Mouse (Mus musculus): ENCODE results near the gene Cdk20. TPM values are rescaled to one million over a fixed set of nuclear protein-coding genes. Genes with fewer than 3 reads are reported as not detected.
"Not testable (repeated sequence)": the region's sequence is repeated elsewhere in the genome, so short reads cannot be mapped to it uniquely, and the experiment has no call there.

The Cdk20 gene
- total RNA-seq, 2 experiments from 2014 or later, result 10.8 to 12.2 TPM

GRCm38 (mm10) chr13:64421386-64421785, 10.7 kb upstream of the Cdk20 start:
- intact Hi-C loops (cut with DNase I), result no loop called here
- no peak for DNase-seq (ENCODE audit: low spot score in 2 of 2)

GRCm38 (mm10) chr13:64421952-64422606, 10.0 kb upstream of the Cdk20 start:
- intact Hi-C loops (cut with DNase I), result no loop called here
- no peak for DNase-seq (ENCODE audit: low spot score in 2 of 2)

GRCm38 (mm10) chr13:64422607-64422957, 9.5 kb upstream of the Cdk20 start:
- DNase-seq (ENCODE audit: low spot score in 2 of 2), result no peak
- intact Hi-C loops (cut with DNase I), result no loop called here

- DNase-seq (ENCODE audit: low spot score in 2 of 2), result no peak
- intact Hi-C loops (cut with DNase I), result no loop called here
Observed at GRCm38 (mm10) chr13:64424347-64424746, 7.8 kb upstream of the Cdk20 start.

GRCm38 (mm10) chr13:64425280-64425679, 6.8 kb upstream of the Cdk20 start:
- DNase-seq (ENCODE audit: low spot score in 2 of 2), result no peak
- intact Hi-C loops (cut with DNase I), result no loop called here

GRCm38 (mm10) chr13:64429328-64429727, 2.8 kb upstream of the Cdk20 start:
- intact Hi-C loops (cut with DNase I), result no loop called here
- DNase-seq (ENCODE audit: low spot score in 2 of 2), result no peak

- intact Hi-C loops (cut with DNase I), result loop anchor here (2.0 to 10.0 kb wide), 2 partner anchors 123 to 283 kb away; partner anchors contain the start of gene Zfp367
- DNase-seq (ENCODE audit: low spot score in 2 of 2), result no peak
Observed at GRCm38 (mm10) chr13:64437801-64438200, 5.7 kb downstream of the Cdk20 start.

GRCm38 (mm10) chr13:64438863-64439452, 6.8 kb downstream of the Cdk20 start:
- peak; percentile 44 to 63 for DNase-seq (ENCODE audit: low spot score in 2 of 2)
- intact Hi-C loops (cut with DNase I), result loop anchor here (2.0 to 10.0 kb wide), 2 partner anchors 124 to 284 kb away; partner anchors contain the start of gene Zfp367

- intact Hi-C loops (cut with DNase I), result loop anchor here (2.0 to 10.0 kb wide), 2 partner anchors 125 to 285 kb away; partner anchors contain the start of gene Zfp367
- no peak for DNase-seq (ENCODE audit: low spot score in 2 of 2)
Observed at GRCm38 (mm10) chr13:64439471-64439870, 7.4 kb downstream of the Cdk20 start.

- intact Hi-C loops (cut with DNase I), result loop anchor here (10.0 kb wide), 1 partner anchor 564 kb away; no protein-coding TSS in a partner anchor
- no peak for DNase-seq (ENCODE audit: low spot score in 2 of 2)
Observed at GRCm38 (mm10) chr13:64440592-64440991, 8.5 kb downstream of the Cdk20 start.

- intact Hi-C loops (cut with DNase I), result loop anchor here (10.0 kb wide), 1 partner anchor 561 kb away; no protein-coding TSS in a partner anchor
- DNase-seq (ENCODE audit: low spot score in 2 of 2), result peak; percentile 34 to 58
Observed at GRCm38 (mm10) chr13:64443263-64443894, 11.3 kb downstream of the Cdk20 start.

GRCm38 (mm10) chr13:64445254-64445920, 13.3 kb downstream of the Cdk20 start:
- DNase-seq (ENCODE audit: low spot score in 2 of 2), result no peak
- intact Hi-C loops (cut with DNase I), result loop anchor here (10.0 kb wide), 1 partner anchor 559 kb away; no protein-coding TSS in a partner anchor

GRCm38 (mm10) chr13:64447947-64448346, 15.8 kb downstream of the Cdk20 start:
- DNase-seq (ENCODE audit: low spot score in 2 of 2), result peak; percentile 19 to 20
- intact Hi-C loops (cut with DNase I), result loop anchor here (2.0 to 10.0 kb wide), 2 partner anchors 455 to 557 kb away; partner anchors contain the start of gene Cntnap3

GRCm38 (mm10) chr13:64448729-64449128, 16.6 kb downstream of the Cdk20 start:
- no peak for DNase-seq (ENCODE audit: low spot score in 2 of 2)
- intact Hi-C loops (cut with DNase I), result loop anchor here (2.0 to 10.0 kb wide), 2 partner anchors 454 to 556 kb away; partner anchors contain the start of gene Cntnap3

GRCm38 (mm10) chr13:64450001-64450794, 18.1 kb downstream of the Cdk20 start:
- no peak for DNase-seq (ENCODE audit: low spot score in 2 of 2)
- intact Hi-C loops (cut with DNase I), result no loop called here

- intact Hi-C loops (cut with DNase I); DNase-seq (ENCODE audit: low spot score in 2 of 2): not testable (repeated sequence)
Observed at GRCm38 (mm10) chr13:64457225-64457978, 25.3 kb downstream of the Cdk20 start.

GRCm38 (mm10) chr13:64458181-64458580, 26.1 kb downstream of the Cdk20 start:
- intact Hi-C loops (cut with DNase I), result no loop called here
- DNase-seq (ENCODE audit: low spot score in 2 of 2), result no peak

- intact Hi-C loops (cut with DNase I), result no loop called here
- no peak for DNase-seq (ENCODE audit: low spot score in 2 of 2)
Observed at GRCm38 (mm10) chr13:64462581-64462980, 30.5 kb downstream of the Cdk20 start.

Data from left cerebral cortex, postnatal 36 days (tissue).